In the genomic region with DNA sequence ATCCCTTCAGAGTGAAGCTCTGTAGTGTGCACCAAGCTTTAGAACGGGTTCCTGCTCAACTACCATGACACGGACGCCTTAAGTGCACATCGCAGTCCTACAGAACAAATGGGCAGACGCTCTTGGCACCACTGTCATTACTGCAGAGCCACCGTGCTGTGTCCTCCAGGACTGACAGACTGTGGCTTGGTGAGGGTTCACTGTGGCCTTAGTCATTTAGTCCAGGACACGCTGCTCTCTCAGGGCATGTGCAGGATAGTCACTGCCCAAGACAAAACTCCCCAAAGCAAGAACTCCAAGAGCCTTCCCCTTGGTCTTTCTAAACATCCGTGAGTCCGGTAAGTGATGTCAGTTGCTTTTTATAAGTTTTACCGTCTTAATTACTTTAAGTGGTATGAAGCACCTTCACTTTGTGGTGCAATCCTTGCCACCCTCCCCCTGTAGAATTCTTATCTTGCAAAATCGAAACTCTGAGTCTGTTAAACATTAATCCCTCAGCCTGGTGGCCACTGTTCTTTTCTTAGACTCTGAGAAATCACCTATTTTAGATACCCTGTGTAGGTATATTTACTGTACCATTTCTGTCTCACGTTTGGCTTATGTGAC, we compare ENCODE assay signal across 18 mouse cellular contexts. TPM values are rescaled to one million over a fixed set of nuclear protein-coding genes. Genes with fewer than 3 reads are reported as not detected.
DNase-seq lines count a peak whose midpoint lies in the region; ATAC-seq and TF ChIP-seq lines count a peak whose summit lies in the region.
"Had no signal": no experiment of that assay in that cellular context is flagged by ENCODE, and none has a peak within 500 bp of the region (broad histone marks: within the 10 kb centered on the region; RNA-seq: fewer than 3 reads in every experiment).

No protein-coding gene starts in this region.

- H3K27me3 ChIP-seq in heart, adult 2 months (ENCODE audit: control insufficient read depth, insufficient read depth, low read length), result no peaks in the 10 kb centered on the region
- H3K27me3 ChIP-seq in liver, postnatal 0 days (ENCODE audit: insufficient read depth, low read length), result no peaks in the 10 kb centered on the region
- no peaks in the 10 kb centered on the region for H3K27me3 ChIP-seq in liver, embryonic 12.5 days (replicated peaks)
- H3K27me3 ChIP-seq: embryonic facial prominence, embryonic 12.5 days; limb, embryonic 12.5 days; lung, embryonic 15.5 days; midbrain, embryonic 15.5 days had no signal

- H3K4me3 ChIP-seq in heart, adult 2 months, result no peak overlapping the region
- H3K4me3 ChIP-seq in liver, postnatal 0 days (ENCODE audit: low read depth, low read length), result no peak overlapping the region
- no peak overlapping the region for H3K4me3 ChIP-seq in liver, embryonic 12.5 days
- H3K4me3 ChIP-seq: embryonic facial prominence, embryonic 12.5 days; limb, embryonic 12.5 days; lung, embryonic 15.5 days; midbrain, embryonic 15.5 days had no signal

- WGBS in heart, adult 2 months, result 84% methylated on average over 12 of the region's 12 CpGs
- 76% methylated on average over 12 of the region's 12 CpGs for WGBS in liver, postnatal 0 days (ENCODE audit: insufficient replicate concordance)
- WGBS in liver, embryonic 12.5 days (ENCODE audit: insufficient replicate concordance), result 79% methylated on average over 12 of the region's 12 CpGs

- no peak for TF ChIP-seq EP300 in heart, adult 2 months (IDR thresholded peaks at IDR 0.05; ENCODE audit: insufficient read depth, low read depth, low read length)
- TF ChIP-seq EP300 in liver, postnatal 0 days (IDR thresholded peaks at IDR 0.05; ENCODE audit: low read depth), result no peak

- no peak for TF ChIP-seq CTCF in heart, adult 2 months (IDR thresholded peaks at IDR 0.05)
- TF ChIP-seq CTCF in liver, postnatal 0 days (IDR thresholded peaks at IDR 0.05; ENCODE audit: low read depth), result no peak

- ATAC-seq in liver, postnatal 0 days, result no peak
- no peak for ATAC-seq in liver, embryonic 12.5 days
- ATAC-seq: forebrain, postnatal 0 days; hindbrain, embryonic 16.5 days; midbrain, embryonic 15.5 days had no signal

- TF ChIP-seq POLR2A in heart, adult 2 months (IDR thresholded peaks at IDR 0.05; ENCODE audit: insufficient read depth, low read depth, low read length), result no peak

- no peaks in the 10 kb centered on the region for H3K79me2 ChIP-seq in heart, adult 2 months (replicated peaks; ENCODE audit: control insufficient read depth, insufficient read depth, low read length)

- peak overlapping the region; percentile 19; the same call in 1 of the 2 replicates for H3K4me2 ChIP-seq in liver, postnatal 0 days (ENCODE audit: low read depth, low read length)
- no peak overlapping the region for H3K4me2 ChIP-seq in liver, embryonic 12.5 days
- H3K4me2 ChIP-seq: embryonic facial prominence, embryonic 12.5 days; heart, embryonic 11.5 days; limb, embryonic 12.5 days; lung, embryonic 15.5 days; midbrain, embryonic 15.5 days had no signal

- H3K4me1 ChIP-seq in heart, adult 2 months (ENCODE audit: control insufficient read depth, insufficient read depth, low read length), result no peaks in the 10 kb centered on the region
- H3K4me1 ChIP-seq in liver, postnatal 0 days (ENCODE audit: insufficient read depth), result peaks cover 5% of the 10 kb centered on the region; the same call in 1 of the 2 replicates
- H3K4me1 ChIP-seq in liver, embryonic 12.5 days, result no peaks in the 10 kb centered on the region; the same call in 1 of the 2 replicates
- H3K4me1 ChIP-seq: limb, embryonic 12.5 days; midbrain, embryonic 15.5 days had no signal

- H3K9ac ChIP-seq in heart, adult 2 months (ENCODE audit: low read depth, low read length), result no peak overlapping the region
- H3K9ac ChIP-seq in liver, postnatal 0 days (replicated peaks), result no peak overlapping the region
- no peak overlapping the region for H3K9ac ChIP-seq in liver, embryonic 12.5 days
- H3K9ac ChIP-seq: embryonic facial prominence, embryonic 12.5 days; forebrain, postnatal 0 days; limb, embryonic 12.5 days; lung, embryonic 15.5 days; midbrain, embryonic 15.5 days had no signal

- peak; percentile 67 for DNase-seq in heart, adult 11 months
- DNase-seq in heart, adult 2 months, result no peak
- no peak for DNase-seq in liver, postnatal 0 days
- DNase-seq in cerebellum, postnatal 36 days, result peak; percentile 25 to 28
- DNase-seq in yolk sac, embryonic 10.5 days (ENCODE audit: low spot score), result peak; percentile 40
- DNase-seq in frontal cortex, postnatal 14 days (ENCODE audit: low spot score in 2 of 2), result no peak
- DNase-seq: B cell, adult 2 months; forebrain, postnatal 0 days; gastrocnemius, postnatal 10 days; kidney, postnatal 4 days; thymus, postnatal 14 days had no signal

- intact Hi-C loops in heart, adult 2 months (cut with DNase I), result no loop called here

- H3K36me3 ChIP-seq in heart, adult 2 months (ENCODE audit: control insufficient read depth, insufficient read depth, low read length), result no peaks in the 10 kb centered on the region
- no peaks in the 10 kb centered on the region for H3K36me3 ChIP-seq in liver, postnatal 0 days (replicated peaks; ENCODE audit: insufficient read depth, low read length)
- peaks cover 6% of the 10 kb centered on the region; the same call in 1 of the 2 replicates for H3K36me3 ChIP-seq in liver, embryonic 12.5 days
- H3K36me3 ChIP-seq: embryonic facial prominence, embryonic 12.5 days; limb, embryonic 12.5 days; lung, embryonic 15.5 days; midbrain, embryonic 15.5 days had no signal

- no peak overlapping the region for H3K27ac ChIP-seq in heart, adult 2 months
- no peak overlapping the region for H3K27ac ChIP-seq in liver, postnatal 0 days (ENCODE audit: low read depth)
- no peak overlapping the region for H3K27ac ChIP-seq in liver, embryonic 12.5 days
- H3K27ac ChIP-seq: embryonic facial prominence, embryonic 12.5 days; limb, embryonic 12.5 days; lung, embryonic 15.5 days; midbrain, embryonic 15.5 days had no signal

- no peaks in the 10 kb centered on the region for H3K9me3 ChIP-seq in liver, postnatal 0 days (ENCODE audit: low read length)
- H3K9me3 ChIP-seq in liver, embryonic 12.5 days (replicated peaks), result no peaks in the 10 kb centered on the region
- H3K9me3 ChIP-seq: embryonic facial prominence, embryonic 12.5 days; limb, embryonic 12.5 days; lung, embryonic 15.5 days; midbrain, embryonic 15.5 days had no signal

RNA-seq across cellular contexts. Expression of gene Adora2b, which starts 35.3 kb away (rescaled TPM):
- total RNA-seq in heart, adult 2 months (2021), result 1 to 10 TPM in 1 of 2 experiments, under 1 TPM in 1; 0.63 to 2.0 TPM
- polyA plus RNA-seq in heart, adult 2 months (2012; rRNA removed), result 1.7 and 1.8 TPM in 2 replicates
- 0.59 and 0.61 TPM in 2 replicates for polyA plus RNA-seq in liver, postnatal 0 days (2015; fragmentation: Nextera tagmentation; extraction: Ambion mirVana)
- polyA plus RNA-seq in liver, embryonic 12.5 days (2016; fragmentation: Nextera tagmentation; extraction: Ambion mirVana), result 0.39 and 0.41 TPM in 2 replicates

Comparison
In these comparisons a context has a peak if more than half of its experiments do, and no peak if none do; other contexts are left out.
1. DNase-seq: peak in heart, adult 11 months (single experiment), cerebellum, postnatal 36 days (2 of 2) and yolk sac, embryonic 10.5 days (single experiment); none in heart, adult 2 months (0 of 2), liver, postnatal 0 days (single experiment) and frontal cortex, postnatal 14 days (0 of 2).